Mouse (Mus musculus) liver, embryonic 16.5 days (tissue): ENCODE measurements at regions not wholly inside any gene's neighbourhood (a gene's known extent, or its start where the extent isn't known, plus 50 kb on each side); places are given as distances from the start of the nearest gene placed in this dataset.

Experiments used
- ATAC-seq: fragments of 200-750 bp; cut with Nextera tagmentation; 2 replicates; pipeline ENCODE4 v1.8.0; 2017; ENCODE audit warnings: low read depth, mild to moderate bottlenecking, moderate number of reproducible peaks, moderate library complexity
- H3K27ac ChIP-seq: fragments of 300-500 bp; sonication (generic); 2 replicates; pipeline ENCODE4 v1.5.1; 2014; ENCODE audit warnings: mild to moderate bottlenecking, low read length
- H3K27me3 ChIP-seq: fragments of 300-500 bp; sonication (generic); 2 replicates; pipeline ENCODE4 v1.6.1; 2014; ENCODE audit warnings: low read depth, low read length, mixed read lengths; ENCODE audit not compliant: control insufficient read depth, insufficient read depth
- H3K36me3 ChIP-seq: fragments of 300-500 bp; sonication (generic); 2 replicates; pipeline ENCODE4 v1.6.1; 2014; ENCODE audit warnings: mild to moderate bottlenecking; ENCODE audit not compliant: control insufficient read depth, insufficient read depth
- H3K4me1 ChIP-seq: fragments of 300-500 bp; sonication (generic); 2 replicates; pipeline ENCODE4 v1.6.1; 2014; ENCODE audit warnings: low read depth, low read length, mixed read lengths; ENCODE audit not compliant: control insufficient read depth
- H3K4me2 ChIP-seq: fragments of 300-500 bp; sonication (generic); 2 replicates; pipeline ENCODE4 v1.6.1; 2014; ENCODE audit warnings: low read depth, low read length, mixed read lengths
- H3K4me3 ChIP-seq: fragments of 300-500 bp; sonication (generic); 2 replicates; pipeline ENCODE4 v1.5.1; 2014; ENCODE audit warnings: low read depth, mild to moderate bottlenecking, low read length
- H3K9ac ChIP-seq: fragments of 300-500 bp; sonication (generic); 2 replicates; pipeline ENCODE4 v1.6.1; 2014; ENCODE audit warnings: low read depth, low read length
- H3K9me3 ChIP-seq: fragments of 300-500 bp; sonication (generic); replicated peaks from 2 replicates; pipeline ENCODE4 v1.6.1; 2016; ENCODE audit warnings: low read length; ENCODE audit not compliant: control insufficient read depth
- WGBS: fragments of 180-500 bp; shearing (Covaris S2); extraction: QIAGEN DNeasy Blood & Tissue Kit; methylation state at CpG from one replicate; pipeline ENCODE4 v1.1.7; 2014; ENCODE audit not compliant: insufficient replicate concordance; 5-methylcytosine and 5-hydroxymethylcytosine counted together

DNA sequence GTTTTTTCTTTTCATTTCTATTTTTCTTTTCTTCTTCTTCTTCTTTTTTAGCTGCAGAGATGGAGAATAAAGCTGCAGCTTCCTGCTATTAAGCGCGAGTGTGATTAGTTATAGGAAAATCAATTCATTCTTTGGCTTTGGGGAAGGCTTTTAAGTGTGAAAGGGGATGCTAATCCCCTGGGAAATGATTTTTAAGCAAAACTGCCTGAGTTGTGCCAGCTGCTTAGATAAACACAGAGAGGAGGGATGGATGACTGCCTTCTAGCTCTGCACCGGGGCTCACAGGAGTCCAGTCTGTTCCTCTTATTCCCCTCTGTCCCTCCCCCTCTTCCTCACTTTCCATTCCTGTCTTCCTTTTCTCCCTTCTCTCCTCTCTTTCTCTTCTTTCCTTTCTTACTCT, 306.8 kb upstream of the Rbfox1 start:
- H3K27ac ChIP-seq, result no peak overlapping the region
- ATAC-seq, result no peak
- H3K27me3 ChIP-seq, result no peaks in the 10 kb centered on the region
- no peak overlapping the region for H3K9ac ChIP-seq
- no peaks in the 10 kb centered on the region for H3K36me3 ChIP-seq
- no peaks in the 10 kb centered on the region for H3K9me3 ChIP-seq
- WGBS, result 62% methylated on average over 3 of the region's 3 CpGs
- H3K4me2 ChIP-seq, result no peak overlapping the region
- H3K4me3 ChIP-seq, result no peak overlapping the region
- no peaks in the 10 kb centered on the region for H3K4me1 ChIP-seq

DNA sequence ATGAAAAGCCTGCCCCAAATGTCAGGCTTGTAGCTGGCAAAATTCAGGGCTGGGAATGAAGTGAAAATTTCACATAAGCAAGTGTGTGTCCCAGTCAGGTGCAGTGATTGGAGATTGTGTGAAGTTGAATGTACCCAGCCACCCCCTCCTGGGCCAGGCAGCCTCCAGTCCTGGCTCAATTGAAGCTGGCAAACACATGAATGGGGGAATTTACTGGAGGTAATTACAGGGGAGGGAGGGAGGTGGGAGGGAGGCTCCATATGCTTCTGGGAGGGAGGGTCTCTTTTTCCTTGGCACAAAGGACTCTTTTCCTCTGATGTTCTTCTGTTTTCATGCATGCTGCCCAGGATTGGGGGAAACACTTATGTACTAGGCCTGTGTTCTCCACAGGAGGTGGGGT, 312.4 kb upstream of the Rbfox1 start:
- ATAC-seq, result no peak
- Histone ChIP-seq H3K27me3 (no peaks in the 10 kb centered on the region), H3K27ac (no peak overlapping the region), H3K9ac (no peak overlapping the region), H3K36me3 (no peaks in the 10 kb centered on the region), H3K9me3 (no peaks in the 10 kb centered on the region), H3K4me1 (no peaks in the 10 kb centered on the region), H3K4me2 (no peak overlapping the region), H3K4me3 (no peak overlapping the region)

DNA sequence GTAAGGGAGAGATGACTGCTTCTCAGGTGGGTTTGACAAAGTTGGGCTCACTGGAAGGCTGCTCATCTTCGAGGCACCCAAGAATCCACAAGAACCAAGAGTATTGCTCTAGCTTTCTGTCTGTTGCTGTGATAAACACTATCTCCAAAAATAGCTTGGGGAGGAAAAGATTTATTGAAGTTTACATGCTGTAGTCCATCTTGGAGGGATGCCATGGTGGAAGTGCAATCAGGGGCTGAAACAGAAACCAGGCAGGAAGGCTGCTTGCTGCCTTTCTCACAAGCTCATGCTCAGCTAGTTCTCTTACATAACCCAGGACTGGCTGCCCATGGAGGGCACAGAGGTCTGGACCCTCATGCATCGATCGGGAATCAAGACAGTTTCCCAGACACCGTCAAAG, 314.5 kb upstream of the Rbfox1 start:
- Histone ChIP-seq H3K4me3 (no peak overlapping the region), H3K36me3 (no peaks in the 10 kb centered on the region), H3K27ac (no peak overlapping the region), H3K27me3 (no peaks in the 10 kb centered on the region), H3K4me1 (no peaks in the 10 kb centered on the region), H3K9me3 (no peaks in the 10 kb centered on the region), H3K9ac (no peak overlapping the region), H3K4me2 (no peak overlapping the region)
- WGBS, result 58% methylated on average over 4 of the region's 4 CpGs
- no peak for ATAC-seq

DNA sequence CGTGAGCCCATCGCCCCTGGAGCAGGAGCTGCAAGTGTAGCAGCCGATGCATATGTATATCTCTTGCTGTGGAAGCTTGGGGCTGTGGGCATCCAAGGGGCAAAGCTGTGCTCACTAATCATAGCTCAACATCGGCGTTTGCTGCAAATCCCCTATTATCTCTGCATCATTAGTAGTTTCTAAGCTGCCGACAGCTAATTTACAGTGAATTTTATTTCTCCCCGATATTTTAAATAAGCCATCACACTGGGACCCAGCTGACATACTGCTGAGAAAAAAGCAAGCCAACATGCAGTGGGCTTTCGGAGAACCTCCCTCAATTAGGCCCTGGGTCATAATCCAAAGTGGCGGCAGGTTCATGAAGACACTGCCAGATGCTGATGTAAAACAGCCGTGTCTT, 313.3 kb upstream of the Eef2kmt start:
- H3K9me3 ChIP-seq, result no peaks in the 10 kb centered on the region
- no peaks in the 10 kb centered on the region for H3K27me3 ChIP-seq
- H3K9ac ChIP-seq, result no peak overlapping the region
- WGBS, result 69% methylated on average over 10 of the region's 10 CpGs
- H3K27ac ChIP-seq, result no peak overlapping the region
- H3K4me3 ChIP-seq, result no peak overlapping the region
- no peak overlapping the region for H3K4me2 ChIP-seq
- ATAC-seq, result no peak
- H3K36me3 ChIP-seq, result no peaks in the 10 kb centered on the region
- no peaks in the 10 kb centered on the region for H3K4me1 ChIP-seq

DNA sequence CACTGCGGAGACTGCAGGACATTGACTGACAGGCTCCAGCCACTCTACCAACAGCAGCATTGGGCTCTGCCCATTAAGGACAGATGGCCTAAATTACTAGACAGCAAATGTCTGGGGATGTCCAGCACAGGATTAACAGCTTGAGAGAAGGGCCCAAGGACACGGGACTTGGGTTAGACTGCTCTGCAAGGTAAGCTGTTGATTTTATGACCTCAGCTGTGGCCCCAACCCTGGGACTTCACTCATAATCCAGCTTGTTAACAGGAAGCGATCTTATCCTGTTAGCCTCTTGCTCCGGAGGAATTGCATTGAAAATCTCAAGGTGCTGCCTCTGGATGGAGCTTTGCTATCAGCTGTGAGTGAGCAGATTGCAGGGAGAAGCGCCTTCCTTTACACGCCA, 293.2 kb upstream of the Eef2kmt start:
- no peaks in the 10 kb centered on the region for H3K4me1 ChIP-seq
- no peak overlapping the region for H3K4me2 ChIP-seq
- ATAC-seq, result no peak
- 47% methylated on average over 6 of the region's 6 CpGs for WGBS
- H3K36me3 ChIP-seq, result no peaks in the 10 kb centered on the region
- no peak overlapping the region for H3K4me3 ChIP-seq
- H3K9me3 ChIP-seq, result no peaks in the 10 kb centered on the region
- no peaks in the 10 kb centered on the region for H3K27me3 ChIP-seq
- no peak overlapping the region for H3K27ac ChIP-seq
- no peak overlapping the region for H3K9ac ChIP-seq

DNA sequence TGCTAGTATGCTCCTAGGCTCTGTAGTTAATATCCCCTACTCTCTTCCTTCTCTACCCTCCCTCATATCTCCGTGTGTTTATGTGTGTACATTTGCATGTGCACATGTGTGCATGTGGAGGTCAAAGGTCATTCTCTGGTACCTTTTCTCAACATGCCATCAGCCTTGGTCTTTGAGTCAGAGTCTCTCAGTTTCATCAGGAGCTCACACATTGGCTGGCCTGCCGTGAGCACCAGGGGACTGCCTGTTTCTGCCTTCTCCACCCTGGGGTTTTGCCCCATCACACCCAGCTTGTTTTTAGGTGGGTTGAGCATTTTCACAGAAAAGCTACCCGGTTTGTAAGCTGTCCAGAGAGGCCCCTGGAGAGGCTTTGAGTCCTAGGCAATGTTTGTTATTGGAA, 292.8 kb upstream of the Eef2kmt start:
- no peak overlapping the region for H3K4me2 ChIP-seq
- no peak overlapping the region for H3K27ac ChIP-seq
- no peaks in the 10 kb centered on the region for H3K36me3 ChIP-seq
- WGBS, result 39% methylated on average over 3 of the region's 3 CpGs
- H3K4me1 ChIP-seq, result no peaks in the 10 kb centered on the region
- no peaks in the 10 kb centered on the region for H3K27me3 ChIP-seq
- no peak overlapping the region for H3K4me3 ChIP-seq
- H3K9ac ChIP-seq, result no peak overlapping the region
- H3K9me3 ChIP-seq, result no peaks in the 10 kb centered on the region
- no peak for ATAC-seq

DNA sequence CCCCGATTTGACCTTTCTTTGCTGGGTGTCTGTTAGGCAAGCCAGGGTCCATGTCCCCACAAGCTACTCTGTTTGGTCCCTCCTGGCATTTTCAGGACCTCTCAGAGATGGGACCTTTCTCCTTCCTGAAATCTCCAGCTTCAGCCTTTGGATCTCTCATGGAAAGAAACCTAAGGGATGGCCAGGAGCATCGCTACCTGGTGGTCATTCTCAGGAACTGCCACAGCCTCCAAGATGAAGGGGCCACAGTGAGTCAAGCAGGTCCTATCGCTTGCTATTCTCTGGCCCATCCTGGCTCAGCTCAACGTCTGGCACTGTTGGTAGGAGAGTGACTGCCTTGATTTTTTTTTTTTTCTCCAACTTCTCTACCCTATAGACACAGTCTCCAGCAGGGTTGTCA, 291.0 kb upstream of the Eef2kmt start:
- H3K36me3 ChIP-seq, result no peaks in the 10 kb centered on the region
- H3K9ac ChIP-seq, result no peak overlapping the region
- H3K27ac ChIP-seq, result no peak overlapping the region
- ATAC-seq, result no peak
- no peaks in the 10 kb centered on the region for H3K27me3 ChIP-seq
- no peak overlapping the region for H3K4me2 ChIP-seq
- H3K9me3 ChIP-seq, result no peaks in the 10 kb centered on the region
- H3K4me3 ChIP-seq, result no peak overlapping the region
- 34% methylated on average over 4 of the region's 4 CpGs for WGBS
- H3K4me1 ChIP-seq, result no peaks in the 10 kb centered on the region

DNA sequence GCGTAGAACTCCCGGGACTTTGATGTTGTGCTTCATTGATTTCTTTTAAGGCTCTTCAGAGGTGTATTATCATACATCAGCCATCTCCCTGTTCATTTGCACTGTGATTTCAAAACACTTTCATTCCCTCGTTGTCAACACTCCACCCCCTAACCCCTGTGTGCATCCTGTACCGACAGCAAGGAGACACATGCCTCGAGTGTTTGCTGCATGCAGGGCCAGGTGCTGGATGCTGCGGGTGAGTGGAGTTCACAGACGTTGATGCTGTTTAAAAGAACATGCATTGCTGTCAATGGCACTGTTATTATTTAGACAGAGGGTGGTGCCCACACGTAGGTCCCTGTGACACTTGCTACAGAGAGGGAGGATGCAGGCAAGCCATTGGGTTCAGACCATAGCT, 290.0 kb upstream of the Eef2kmt start:
- Histone ChIP-seq H3K9ac (no peak overlapping the region), H3K4me2 (no peak overlapping the region), H3K36me3 (no peaks in the 10 kb centered on the region), H3K27ac (no peak overlapping the region), H3K9me3 (no peaks in the 10 kb centered on the region), H3K27me3 (no peaks in the 10 kb centered on the region), H3K4me1 (no peaks in the 10 kb centered on the region), H3K4me3 (no peak overlapping the region)
- 56% methylated on average over 8 of the region's 8 CpGs for WGBS
- no peak for ATAC-seq

DNA sequence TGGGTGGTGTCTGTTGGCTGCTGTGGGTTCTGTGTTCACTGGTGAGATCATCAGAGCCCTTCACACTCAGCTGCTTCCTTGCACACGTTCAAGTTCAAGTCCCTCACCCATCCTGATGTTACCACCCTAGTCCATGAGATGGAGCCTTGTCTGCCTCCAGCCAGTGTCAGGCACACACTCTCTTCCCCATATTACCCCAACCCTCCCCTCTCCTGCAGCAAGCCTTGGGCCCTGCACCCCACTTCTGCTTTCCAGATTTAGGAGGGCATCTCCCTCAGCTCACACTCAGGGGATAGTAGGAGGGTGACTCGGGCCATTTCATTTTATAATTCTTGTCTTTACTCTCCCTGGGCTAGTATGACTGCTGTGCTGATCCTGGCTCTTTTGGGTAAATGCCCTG, 288.7 kb upstream of the Eef2kmt start:
- H3K9me3 ChIP-seq, result no peaks in the 10 kb centered on the region
- 31% methylated on average over 2 of the region's 2 CpGs for WGBS
- H3K9ac ChIP-seq, result no peak overlapping the region
- no peaks in the 10 kb centered on the region for H3K27me3 ChIP-seq
- H3K27ac ChIP-seq, result no peak overlapping the region
- ATAC-seq, result no peak
- no peaks in the 10 kb centered on the region for H3K4me1 ChIP-seq
- no peak overlapping the region for H3K4me2 ChIP-seq
- H3K4me3 ChIP-seq, result no peak overlapping the region
- no peaks in the 10 kb centered on the region for H3K36me3 ChIP-seq
